Mouse (Mus musculus): ENCODE measurements around the gene Dzip1.

GRCm38 (mm10) chr14:118866014-118866811 is 59.0 kb downstream of the Dzip1 start:
- TF ChIP-seq EP300 (optimal IDR thresholded peaks at IDR 0.05): no peak
- TF ChIP-seq CTCF (IDR thresholded peaks at IDR 0.05; ENCODE audit: low read depth): no peak

Measured in stomach, postnatal 0 days (tissue).